Comparison of ENCODE assay signal across 27 mouse cellular contexts in the genomic region with DNA sequence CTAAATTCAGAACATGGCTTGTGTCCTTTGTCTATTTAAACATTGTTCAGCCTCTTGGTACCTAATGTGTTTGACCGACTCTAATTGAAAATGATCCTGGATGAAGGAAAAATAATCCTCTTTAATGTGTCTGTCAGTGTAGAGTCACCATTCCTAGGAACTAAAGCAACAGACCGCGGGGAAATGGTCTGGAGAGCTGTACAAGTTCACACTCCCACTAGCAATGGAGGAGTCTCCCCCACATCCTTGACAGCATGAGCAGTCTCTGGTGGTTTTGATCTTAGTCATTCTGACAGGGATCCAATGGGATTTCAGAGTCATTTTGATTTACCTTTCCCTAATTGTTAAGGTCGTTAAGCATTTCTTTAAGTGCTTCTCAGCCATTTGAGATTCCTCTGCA.
A peak's percentile ranks its signal among the peaks of the same experiment; 100 is the strongest.
DNase-seq lines count a peak whose midpoint lies in the region; ATAC-seq lines count a peak whose summit lies in the region.
"Had no signal": no experiment of that assay in that cellular context is flagged by ENCODE, and none has a peak within 500 bp of the region (broad histone marks: within the 10 kb centered on the region; RNA-seq: fewer than 3 reads in every experiment).

No protein-coding gene starts in this region.

- H3K36me3 ChIP-seq in kidney, embryonic 15.5 days: no peaks in the 10 kb centered on the region
- H3K36me3 ChIP-seq: forebrain, embryonic 10.5 days; heart, embryonic 12.5 days; heart, embryonic 15.5 days; hindbrain, embryonic 10.5 days; hindbrain, embryonic 13.5 days had no signal

- H3K27ac ChIP-seq in kidney, embryonic 15.5 days: no peak overlapping the region
- H3K27ac ChIP-seq: forebrain, embryonic 10.5 days; forebrain, embryonic 13.5 days; heart, embryonic 15.5 days; hindbrain, embryonic 10.5 days; hindbrain, embryonic 13.5 days had no signal

- peak; percentile 88 for ATAC-seq in kidney, embryonic 15.5 days (replicated peaks; ENCODE audit: low FRiP score)
- ATAC-seq: CD4-positive, CD25-positive, alpha-beta regulatory T cell, adult 4 months; forebrain, embryonic 13.5 days; forebrain, embryonic 16.5 days; hindbrain, embryonic 16.5 days had no signal

- no peaks in the 10 kb centered on the region for H3K4me1 ChIP-seq in kidney, embryonic 15.5 days
- H3K4me1 ChIP-seq: forebrain, embryonic 10.5 days; forebrain, embryonic 13.5 days; heart, embryonic 12.5 days; heart, embryonic 15.5 days; hindbrain, embryonic 10.5 days; hindbrain, embryonic 13.5 days had no signal

- 21% methylated on average over 4 of the region's 4 CpGs for WGBS in kidney, embryonic 15.5 days

- H3K9me3 ChIP-seq in kidney, embryonic 15.5 days (replicated peaks): no peaks in the 10 kb centered on the region
- H3K9me3 ChIP-seq: forebrain, embryonic 10.5 days; forebrain, embryonic 13.5 days; heart, embryonic 12.5 days; heart, embryonic 15.5 days; hindbrain, embryonic 10.5 days; hindbrain, embryonic 13.5 days had no signal

- no peak overlapping the region for H3K9ac ChIP-seq in kidney, embryonic 15.5 days
- H3K9ac ChIP-seq: forebrain, embryonic 13.5 days; heart, embryonic 12.5 days; heart, embryonic 15.5 days; hindbrain, embryonic 13.5 days had no signal

- H3K4me2 ChIP-seq in kidney, embryonic 15.5 days: no peak overlapping the region
- H3K4me2 ChIP-seq: forebrain, embryonic 13.5 days; heart, embryonic 12.5 days; heart, embryonic 15.5 days; hindbrain, embryonic 13.5 days had no signal

- DNase-seq in kidney, adult 18-20 months: no peak
- DNase-seq in kidney, postnatal 4 days: peak; percentile 1 to 16
- DNase-seq in kidney, adult 11 months: no peak
- peak; percentile 1 for DNase-seq in mesoderm, embryonic 11.5 days (ENCODE audit: low read depth, low spot score)
- DNase-seq in retina, embryonic 14.5 days (ENCODE audit: low spot score): peak; percentile 6
- no peak for DNase-seq in spleen, postnatal 36 days (ENCODE audit: low spot score in 2 of 2)
- DNase-seq: adrenal gland, adult 2 months; adrenal gland, postnatal 14 days; cerebellum, adult 11 months; cerebellum, adult 2 months; cerebellum, adult 9-11 months; cerebellum, postnatal 25 days; embryo, embryonic 11 days; gastrocnemius, postnatal 10 days; heart, adult 18-20 months; heart, postnatal 10 days; heart, postnatal 36 days had no signal

- H3K27me3 ChIP-seq in kidney, embryonic 15.5 days: no peaks in the 10 kb centered on the region
- H3K27me3 ChIP-seq: forebrain, embryonic 13.5 days; heart, embryonic 12.5 days; heart, embryonic 15.5 days; hindbrain, embryonic 13.5 days had no signal

- no peak overlapping the region for H3K4me3 ChIP-seq in kidney, embryonic 15.5 days (replicated peaks)
- H3K4me3 ChIP-seq: forebrain, embryonic 10.5 days; forebrain, embryonic 13.5 days; heart, embryonic 12.5 days; heart, embryonic 15.5 days; hindbrain, embryonic 10.5 days; hindbrain, embryonic 13.5 days had no signal

Comparison
In these comparisons a context has a peak if more than half of its experiments do, and no peak if none do; other contexts are left out.
1. DNase-seq: peak in kidney, postnatal 4 days (2 of 2), mesoderm, embryonic 11.5 days (single experiment) and retina, embryonic 14.5 days (single experiment); none in kidney, adult 18-20 months (single experiment), kidney, adult 11 months (single experiment) and spleen, postnatal 36 days (0 of 2).